Mouse (Mus musculus): Measurements from ENCODE around the gene Ptf1a.

The Ptf1a gene

DNA sequence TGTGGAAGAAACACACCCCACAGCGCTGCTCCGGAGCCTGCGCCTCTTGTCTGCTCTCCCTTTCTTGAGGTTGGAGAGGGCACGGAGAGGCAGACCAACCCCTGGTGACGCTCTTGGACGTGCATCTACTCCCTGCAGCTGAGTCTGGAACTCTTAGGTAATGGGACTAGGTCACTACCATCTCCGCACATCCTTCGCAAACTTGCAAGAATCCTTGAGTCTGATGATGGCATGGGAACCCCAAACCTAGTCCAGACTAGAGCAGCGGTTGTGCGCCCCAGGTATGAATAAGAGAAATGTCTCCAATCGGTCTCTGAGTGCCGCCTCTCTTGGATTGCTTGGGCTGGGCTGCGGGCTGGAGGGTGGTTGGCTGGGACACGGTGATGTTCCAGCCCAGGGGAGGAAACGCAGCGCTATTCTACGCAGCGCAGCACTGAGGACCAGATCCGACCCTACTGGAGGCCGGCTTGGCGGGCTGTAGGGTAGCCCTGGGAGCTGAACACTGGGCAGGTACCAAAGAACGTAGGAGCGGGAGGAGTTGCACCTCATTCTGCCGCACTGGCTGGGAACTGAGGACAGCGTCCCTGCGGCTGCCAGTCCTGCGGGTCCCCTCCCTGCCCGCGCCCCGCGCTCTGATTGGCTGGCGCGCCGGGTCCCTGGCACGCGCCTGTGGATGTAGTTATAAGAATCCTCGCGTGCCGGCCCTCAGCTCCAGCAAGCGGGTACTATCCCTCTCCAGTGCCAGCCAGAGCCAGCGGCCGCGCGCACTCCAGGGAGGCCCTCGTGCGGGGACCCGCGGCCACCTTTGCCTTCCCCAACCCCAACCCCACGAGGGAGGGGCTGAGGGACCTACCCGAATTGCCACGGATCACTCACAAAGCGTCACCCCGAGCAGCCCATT is at the start of gene Ptf1a:
Gene Ptf1a (plus strand): TSS at position 733 of the 901 bp plus-strand sequence.
- DNase-seq, result no peak

DNA sequence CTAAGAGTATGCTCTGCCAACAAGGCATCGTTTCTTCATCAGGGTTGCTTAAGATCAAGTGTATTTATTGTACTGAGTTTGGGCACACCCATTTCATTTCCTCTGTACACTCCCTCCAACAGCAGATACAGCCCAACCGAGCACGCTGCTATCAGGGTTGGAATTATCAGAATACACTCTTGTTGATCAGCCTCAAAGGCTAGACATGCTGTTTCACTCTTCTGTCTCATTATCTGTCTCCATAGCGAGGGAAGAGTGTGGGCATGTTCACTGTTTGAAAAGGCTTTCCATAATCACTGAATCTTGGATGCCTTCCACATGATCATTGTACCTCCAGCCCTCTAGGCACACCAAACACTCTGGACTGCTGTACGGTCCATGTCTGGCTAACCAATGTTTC is 40.1 kb upstream of the Ptf1a start:
- no peak for DNase-seq

DNA sequence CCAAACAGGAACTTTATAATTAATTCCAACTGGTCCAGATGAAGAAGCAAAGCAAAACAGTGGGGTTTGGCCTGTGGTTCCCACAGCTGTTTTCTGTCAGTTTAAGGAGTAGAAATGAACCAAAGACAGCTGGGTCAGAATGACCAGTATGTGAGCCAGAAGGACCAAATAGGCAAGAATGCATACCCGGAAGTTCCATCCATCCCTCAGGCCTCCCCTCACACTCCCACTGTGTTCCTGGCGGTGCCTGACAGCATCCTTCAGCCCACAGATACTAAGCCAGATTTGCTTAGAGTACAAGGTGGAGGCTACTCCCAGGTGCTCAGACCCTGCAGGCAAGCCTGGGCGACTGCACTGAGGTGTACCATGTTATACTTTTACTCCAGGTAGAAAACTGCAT is 38.9 kb upstream of the Ptf1a start:
- no peak for DNase-seq

DNA sequence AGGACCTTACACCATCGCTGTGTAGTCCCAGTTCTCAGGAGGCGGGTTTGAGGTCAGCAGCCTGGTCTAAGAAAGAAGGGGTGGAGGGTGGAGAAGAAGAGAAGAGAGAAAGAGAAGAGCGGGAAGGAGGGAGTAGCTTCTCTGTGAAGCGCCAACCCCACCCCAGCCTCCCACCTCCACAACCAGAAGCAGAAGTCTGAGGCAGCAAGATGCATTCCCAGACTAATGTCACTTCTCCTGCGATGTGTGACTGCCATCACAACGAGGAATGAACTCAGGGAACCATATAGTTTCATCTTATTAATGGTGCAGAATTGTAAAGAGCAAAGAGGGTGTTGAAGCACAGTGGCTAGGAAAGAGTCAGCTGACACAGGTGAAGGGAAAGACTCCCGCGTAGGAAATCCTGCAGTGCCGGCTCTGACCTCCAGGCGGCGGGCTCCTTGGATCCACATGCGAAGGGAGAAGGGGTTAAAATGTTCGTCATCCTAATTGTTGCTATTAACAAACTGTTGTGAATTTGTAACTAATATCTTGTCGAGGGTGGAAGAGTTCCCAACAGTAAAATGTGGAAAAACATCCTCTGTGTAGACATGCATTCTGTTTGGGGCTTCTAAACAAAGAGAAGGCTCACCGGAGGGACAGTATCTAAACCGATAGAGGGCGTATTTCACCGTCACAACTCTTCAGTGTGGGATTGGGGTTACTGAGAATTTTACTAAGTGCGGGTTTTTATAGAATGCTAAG is 31.1 kb upstream of the Ptf1a start:
- DNase-seq, result peak; percentile 71

DNA sequence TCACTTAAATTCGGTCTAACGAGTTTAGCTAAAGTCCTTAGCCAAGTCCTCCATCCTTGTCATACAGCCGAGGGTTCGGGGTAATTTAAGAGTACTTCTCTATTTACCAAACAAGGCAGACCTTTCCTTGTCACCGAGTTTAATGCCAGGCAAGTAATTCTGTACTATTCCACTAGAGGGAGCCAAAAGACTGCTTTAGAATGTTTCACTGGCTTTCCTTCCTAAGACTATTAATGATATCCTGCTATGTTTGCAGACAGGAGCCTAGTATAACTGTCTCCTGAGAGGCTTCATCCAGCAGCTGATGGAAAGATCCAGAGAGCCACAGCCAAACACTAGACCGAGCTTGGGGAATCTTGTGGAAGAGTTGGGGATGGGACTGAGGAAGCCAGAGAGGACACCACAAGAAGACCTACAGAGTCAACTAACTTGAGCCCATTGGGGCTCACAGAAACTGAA is 30.4 kb upstream of the Ptf1a start:
- peak; percentile 84 for DNase-seq

DNA sequence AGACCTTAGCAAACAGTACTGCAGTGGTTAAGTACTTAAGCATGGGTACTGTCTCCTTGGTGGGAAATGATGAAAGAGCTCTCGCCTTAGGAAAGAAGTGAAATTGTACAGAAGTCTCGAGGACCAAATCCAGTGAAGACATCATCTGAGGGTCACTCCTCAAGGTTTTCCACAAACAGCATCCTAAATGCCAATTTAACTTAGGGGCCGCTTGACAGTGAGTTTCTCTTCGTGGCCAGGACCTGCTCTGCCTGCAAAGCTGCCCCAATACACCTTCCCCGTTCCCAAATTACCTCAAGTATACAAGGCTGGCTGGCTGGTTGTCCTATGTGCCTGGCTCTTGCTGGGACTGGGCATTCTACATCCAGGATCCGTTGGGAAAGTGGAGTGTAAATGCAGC is 29.4 kb upstream of the Ptf1a start:
- no peak for DNase-seq

DNA sequence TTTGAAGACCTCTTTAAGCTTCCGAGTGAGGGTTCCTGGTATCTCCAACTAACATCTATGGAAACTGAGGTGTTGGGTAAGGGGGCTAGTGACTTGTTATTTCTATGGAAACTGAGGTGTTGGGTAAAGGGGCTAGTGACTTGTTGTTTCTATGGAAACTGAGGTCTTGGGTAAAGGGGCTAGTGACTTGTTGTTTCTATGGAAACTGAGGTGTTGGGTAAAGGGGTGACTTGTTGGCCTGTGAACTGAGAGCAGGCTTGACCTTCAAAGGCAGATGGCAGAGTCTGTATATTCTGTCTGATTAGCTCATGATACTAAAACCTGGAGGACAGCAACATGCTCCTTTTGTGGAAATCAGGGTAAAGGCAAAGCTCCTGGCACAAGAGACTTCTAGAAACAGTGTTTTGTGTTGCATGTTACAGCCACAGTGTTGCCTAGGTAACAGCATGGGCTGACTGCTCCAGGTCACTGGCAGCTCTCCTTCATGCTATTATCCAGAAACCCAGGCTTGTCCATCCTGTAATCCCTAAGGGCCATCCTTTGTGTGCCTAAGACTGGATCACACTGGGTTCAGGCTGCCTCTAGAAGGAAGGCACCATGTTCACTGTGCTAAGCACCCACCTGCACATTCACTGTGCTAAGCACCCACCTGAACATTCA is 25.6 kb upstream of the Ptf1a start:
- no peak for DNase-seq

DNA sequence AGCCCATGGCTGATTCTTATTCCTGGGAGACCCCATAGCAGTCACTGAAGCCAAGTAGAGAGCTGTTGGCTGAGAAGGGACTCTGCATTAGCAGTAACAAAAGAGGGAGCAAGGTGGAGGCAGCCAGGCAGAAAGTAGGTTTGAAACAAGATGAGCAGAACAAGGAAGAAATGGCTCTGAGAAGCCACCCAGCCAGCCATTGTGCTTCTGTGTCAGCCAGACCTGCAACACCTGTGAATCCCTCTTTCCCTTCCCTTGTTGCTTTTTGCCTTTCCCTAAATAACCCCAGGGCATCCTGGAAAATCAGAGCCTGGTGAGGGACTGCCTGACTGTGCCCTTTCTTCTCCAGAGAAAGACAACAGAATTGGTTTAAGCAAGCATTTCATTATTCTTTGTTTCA is 23.2 kb upstream of the Ptf1a start:
- DNase-seq, result no peak

DNA sequence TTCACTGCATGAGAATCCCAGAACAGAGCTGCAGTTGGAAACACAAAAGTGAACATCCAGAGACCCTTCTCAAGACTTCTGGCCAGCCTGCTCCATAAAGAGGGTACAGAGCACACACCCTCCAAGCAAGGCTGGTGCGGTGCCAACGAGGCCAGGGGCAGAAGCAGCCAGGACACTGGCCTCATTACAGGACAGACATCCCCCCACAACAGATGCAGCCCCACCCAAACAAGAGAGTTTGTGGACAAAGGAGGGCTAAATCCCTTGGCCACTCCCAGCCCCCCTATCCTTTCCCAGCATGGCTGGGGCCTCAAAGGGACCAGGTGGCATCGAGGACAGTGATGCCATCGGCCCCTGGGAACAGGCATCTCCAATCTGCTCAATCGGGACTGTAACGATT is 22.4 kb upstream of the Ptf1a start:
- DNase-seq, result no peak

DNA sequence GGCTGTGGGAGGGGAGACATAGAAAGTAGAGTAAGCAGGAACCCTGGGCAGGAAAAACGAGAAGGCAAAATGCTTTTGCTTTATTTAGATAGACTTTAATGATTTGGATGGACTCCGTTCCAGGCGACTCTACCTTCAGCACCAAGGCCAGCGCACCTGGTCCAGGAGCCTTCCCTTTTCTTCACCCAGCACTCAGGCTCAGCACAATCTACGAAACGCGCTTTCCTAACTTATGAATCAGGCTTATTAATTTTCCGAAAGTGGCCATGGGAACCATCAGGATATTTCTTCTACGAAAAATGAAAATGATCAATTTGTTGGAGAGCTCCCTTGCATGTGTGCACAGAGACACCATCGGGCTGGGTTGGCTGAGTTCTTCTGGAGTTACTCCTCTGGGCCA is 16.4 kb upstream of the Ptf1a start:
- DNase-seq, result peak; percentile 85

DNA sequence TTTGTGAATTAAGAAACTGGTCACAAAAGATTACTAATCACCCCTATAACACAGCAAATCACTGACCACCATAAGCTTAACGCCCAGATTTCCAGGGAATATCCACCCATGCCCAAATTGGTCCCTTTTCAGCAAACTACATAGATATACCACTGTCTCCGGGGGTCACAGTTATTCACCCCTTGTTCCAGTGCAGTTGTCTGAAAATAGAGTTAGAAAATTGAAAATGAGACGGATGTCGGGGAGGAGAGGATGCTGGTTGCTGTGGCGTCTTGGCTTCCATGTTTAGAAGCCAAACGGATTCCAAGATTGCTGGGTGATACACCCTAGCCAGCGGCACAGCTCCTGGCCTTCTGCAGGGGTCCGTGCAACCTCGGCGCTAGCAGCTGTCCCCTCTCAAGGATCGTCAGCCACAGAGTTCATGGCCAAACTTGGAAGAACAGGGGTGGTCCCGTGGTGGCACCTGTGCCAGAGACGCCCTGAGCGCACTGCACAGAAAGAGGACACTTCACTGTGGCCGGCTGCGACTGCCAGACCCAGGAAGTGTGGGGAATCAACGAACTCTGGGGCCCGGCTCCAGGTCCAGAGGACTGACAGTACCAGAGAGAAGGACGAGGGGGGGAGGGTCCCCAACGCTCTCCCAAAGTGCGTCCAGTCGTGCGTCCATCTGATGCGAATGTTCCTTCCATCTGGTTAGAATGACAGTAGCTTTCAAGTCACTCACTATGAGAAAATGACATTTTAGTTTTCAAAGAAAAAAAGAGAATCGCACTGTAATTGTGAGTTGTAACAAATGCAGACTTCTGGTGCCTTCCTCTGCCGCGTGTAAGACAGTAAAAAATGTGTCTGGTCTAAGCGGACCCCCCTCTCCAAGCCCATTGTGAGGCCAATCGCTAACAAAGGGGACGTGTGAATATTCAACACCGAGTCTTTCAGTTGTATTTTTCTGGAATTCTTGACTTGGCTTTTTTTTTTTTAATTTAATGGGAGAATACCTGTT is 15.5 kb upstream of the Ptf1a start:
- DNase-seq, result no peak

DNA sequence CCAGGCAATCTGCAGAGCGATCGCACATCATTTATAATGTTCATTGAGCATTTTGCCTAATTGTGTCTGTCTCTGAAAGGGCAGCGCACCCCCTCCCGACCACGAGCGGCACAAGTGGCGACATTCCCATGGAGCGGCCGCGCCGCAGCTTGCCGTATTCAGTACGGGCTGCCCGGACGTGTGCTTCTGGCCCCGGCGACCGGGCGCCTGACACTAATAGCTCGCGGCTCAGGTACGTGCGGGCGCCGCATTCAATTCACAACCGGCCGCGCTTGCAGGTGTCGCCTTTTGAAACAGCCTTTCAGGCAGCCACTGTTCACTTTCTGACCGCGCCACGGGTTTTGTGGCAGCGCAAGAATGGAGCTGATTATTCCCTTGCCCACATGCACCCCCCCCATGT is 14.7 kb upstream of the Ptf1a start:
- DNase-seq, result peak; percentile 71

DNA sequence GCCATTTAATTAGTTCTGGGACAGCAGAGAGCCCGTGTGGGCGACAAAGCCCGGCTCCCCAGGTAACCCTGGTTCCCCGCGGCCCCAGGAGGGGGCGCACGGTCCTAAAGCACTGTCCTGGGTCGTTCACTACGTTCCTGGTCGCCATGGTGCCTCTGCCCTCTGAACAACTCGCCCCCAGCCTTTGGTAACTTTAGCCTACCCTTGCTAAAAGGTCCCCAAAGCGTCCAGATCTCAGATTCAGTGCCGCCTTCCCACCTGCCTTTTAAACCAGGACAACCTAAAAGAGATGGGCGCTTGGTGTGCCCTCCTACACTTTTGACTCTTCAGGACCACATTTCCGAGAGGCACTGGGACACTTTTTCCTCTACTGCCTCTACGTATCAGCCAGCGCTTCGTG is 14.3 kb upstream of the Ptf1a start:
- peak; percentile 70 for DNase-seq

DNA sequence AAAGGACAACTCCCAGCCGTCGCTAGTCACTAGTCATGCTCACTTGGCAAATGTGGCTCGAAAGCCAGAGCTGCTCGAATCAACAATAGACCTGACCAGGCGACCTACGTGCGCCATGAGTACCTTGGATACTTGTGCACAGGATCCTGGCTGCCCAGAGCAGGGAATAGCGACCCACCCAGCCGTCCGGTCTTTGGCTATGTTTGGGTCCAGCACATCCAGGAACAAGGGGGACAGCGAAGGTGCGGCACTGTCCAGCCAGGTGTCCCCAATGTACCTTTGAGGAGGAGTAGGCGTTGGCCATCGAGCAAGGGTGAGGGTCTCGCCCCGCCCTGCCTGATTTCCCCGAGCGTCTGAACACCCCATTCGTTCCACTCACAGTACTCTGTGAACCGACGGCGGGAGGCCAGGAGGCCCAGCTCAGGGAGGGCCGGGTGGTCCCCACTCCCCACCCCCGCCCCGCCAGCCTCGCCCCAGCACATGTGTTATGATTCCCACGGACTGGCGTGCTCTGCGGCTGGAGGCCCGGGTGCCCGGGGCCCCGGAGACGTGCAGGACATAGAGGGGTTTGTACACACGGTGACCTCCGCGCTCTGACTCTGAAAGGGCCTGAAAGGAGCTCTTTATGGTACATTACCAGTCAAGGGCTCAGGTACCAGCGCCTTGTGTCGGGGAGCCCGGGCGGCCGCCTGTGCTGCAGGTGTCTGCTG is 13.7 kb upstream of the Ptf1a start:
- DNase-seq, result peak; percentile 31

DNA sequence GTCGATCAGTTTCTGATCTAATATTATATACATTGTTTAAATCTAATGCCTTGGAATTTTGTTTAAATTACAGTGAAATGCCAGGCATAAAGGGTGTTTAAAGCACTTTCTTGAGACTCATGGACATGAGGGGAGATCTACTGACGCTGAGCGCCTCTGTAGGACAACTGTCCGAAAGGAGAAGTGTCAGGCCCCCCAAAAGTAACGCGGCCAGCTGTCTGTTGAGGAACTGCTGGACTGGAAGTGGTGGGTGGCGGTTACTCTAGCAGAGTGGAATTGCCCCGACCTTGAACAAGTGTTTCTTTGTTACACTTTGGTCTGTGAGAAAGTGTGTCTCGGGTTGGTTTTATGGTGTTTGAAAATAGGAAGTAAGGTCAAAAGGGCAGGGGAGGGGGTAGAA is 1.1 kb upstream of the Ptf1a start:
- DNase-seq, result no peak

DNA sequence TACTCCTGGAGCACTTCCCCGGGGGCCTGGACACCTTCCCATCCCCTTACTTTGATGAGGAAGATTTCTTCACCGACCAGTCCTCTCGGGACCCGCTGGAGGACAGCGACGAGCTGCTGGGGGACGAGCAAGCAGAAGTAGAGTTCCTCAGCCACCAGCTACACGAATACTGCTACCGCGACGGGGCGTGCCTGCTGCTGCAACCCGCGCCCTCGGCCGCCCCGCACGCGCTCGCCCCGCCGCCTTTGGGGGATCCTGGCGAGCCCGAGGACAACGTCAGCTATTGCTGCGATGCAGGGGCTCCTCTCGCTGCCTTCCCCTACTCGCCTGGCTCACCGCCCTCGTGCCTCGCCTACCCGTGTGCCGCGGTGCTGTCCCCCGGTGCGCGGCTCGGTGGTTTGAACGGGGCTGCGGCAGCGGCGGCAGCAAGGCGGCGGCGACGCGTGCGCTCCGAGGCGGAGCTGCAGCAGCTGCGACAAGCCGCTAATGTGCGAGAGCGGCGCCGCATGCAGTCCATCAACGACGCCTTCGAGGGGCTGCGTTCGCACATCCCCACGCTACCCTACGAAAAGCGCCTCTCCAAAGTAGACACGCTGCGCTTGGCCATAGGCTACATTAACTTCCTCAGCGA is 523 bp downstream of the Ptf1a start:
- DNase-seq, result no peak

DNA sequence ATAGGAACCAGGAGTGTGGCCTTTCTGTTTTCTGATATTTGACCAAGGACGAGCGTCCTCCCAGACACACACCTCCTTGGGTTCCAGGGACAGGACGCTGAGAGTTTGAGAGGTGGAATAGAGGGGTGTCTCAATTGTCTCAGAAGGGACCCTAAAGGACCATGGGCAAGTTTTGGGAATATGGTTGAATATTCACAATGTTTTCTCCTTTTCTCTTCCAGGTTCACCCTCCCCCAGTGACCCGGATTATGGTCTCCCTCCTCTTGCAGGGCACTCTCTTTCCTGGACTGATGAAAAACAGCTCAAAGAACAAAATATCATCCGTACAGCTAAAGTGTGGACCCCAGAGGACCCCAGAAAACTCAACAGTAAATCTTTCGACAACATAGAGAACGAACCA is 1.3 kb downstream of the Ptf1a start:
- no peak for DNase-seq

DNA sequence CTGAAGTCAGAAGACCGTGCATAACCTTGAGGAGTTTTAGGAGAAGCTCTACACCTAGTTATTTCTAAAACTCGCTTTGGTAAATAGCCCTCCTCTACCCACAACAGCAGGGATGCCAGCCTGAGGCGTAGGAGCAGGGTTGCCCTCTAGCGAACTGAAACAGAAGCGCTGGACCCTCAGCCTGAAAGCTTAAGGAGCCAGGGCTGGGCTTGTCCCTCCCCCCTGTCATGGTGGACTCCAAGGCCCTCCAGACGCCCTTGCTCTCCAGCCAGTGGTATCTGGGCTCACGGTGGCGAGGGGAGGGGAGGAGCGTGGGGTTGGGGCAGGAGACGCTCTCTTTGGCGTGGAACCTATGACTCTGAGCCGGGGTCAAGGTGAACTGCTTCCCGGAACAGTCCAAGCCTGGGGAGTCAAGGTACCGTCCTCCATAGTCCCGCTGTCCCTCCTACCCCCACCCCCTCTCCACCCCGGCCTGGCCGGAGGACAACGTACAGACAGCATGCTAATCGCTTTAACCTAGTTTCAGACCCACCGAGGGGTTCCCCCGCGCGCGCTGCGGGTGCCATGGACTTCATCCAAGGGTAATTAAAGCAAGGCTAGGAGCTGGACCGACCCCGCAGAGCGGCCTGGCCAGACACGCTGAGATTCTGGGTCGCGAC is 2.7 kb downstream of the Ptf1a start:
- DNase-seq, result peak; percentile 83

DNA sequence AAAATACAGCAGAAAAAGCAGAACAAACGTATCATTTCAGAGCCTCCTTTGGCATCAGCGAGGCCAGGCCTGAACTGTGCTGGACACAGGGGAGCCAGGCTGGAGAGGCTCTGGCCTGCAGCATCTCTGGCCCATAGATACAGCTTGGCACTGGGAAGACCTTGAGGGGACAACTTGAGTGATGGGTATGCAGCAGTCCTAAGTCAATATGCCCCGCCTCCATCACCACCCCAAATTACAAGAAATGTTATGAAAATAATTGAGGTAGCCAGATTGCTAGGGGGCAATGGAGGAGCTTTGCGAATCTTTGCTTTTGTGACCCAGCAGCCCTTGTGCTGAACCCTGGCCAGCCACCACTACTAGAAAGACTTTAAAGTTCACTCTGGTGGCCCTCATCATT is 3.8 kb downstream of the Ptf1a start:
- DNase-seq, result no peak

DNA sequence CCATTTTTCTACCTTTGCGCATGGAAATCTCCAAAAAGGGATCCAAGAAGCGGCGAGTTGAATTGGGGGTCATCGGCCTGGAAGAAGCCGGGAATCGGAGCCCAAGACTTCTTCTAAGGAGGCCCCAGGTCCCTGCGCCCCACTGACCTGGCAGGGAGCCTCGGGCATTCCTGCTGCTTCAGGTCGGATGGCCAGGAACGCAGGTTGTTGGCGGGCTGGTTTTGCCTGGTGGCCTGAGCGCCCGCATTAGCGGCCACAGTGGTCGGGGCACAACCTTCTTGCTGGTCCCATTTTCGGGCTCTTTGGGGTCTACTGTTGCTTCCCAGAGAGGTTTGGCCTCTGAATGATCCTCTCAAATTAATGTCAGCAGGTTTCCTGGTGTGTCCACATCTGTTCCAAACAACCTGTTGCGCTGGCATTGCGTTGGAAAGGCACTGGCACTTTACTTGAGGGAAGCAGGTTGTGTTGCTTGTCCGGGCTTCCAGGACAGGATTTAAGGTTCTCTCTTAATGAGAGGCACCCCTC is 7.1 kb downstream of the Ptf1a start:
- DNase-seq, result no peak
